Mouse (Mus musculus): ENCODE data around the gene Lrrk1.

The Lrrk1 gene

GRCm38 (mm10) chr7:66184026-66184425, 204.1 kb downstream of the Lrrk1 start:
- DNase-seq, result no peak

GRCm38 (mm10) chr7:66183404-66183803, 204.7 kb downstream of the Lrrk1 start:
- DNase-seq, result no peak

GRCm38 (mm10) chr7:66182075-66182715, 206.0 kb downstream of the Lrrk1 start:
- no peak for DNase-seq

- DNase-seq, result peak; percentile 39
Measured at GRCm38 (mm10) chr7:66180711-66181365, 207.3 kb downstream of the Lrrk1 start.

GRCm38 (mm10) chr7:66180260-66180659, 207.9 kb downstream of the Lrrk1 start:
- no peak for DNase-seq

- no peak for DNase-seq
Measured at GRCm38 (mm10) chr7:66179711-66180110, 208.4 kb downstream of the Lrrk1 start.

- DNase-seq, result peak; percentile 52
Measured at GRCm38 (mm10) chr7:66179120-66179581, 209.0 kb downstream of the Lrrk1 start.

- no peak for DNase-seq
Measured at GRCm38 (mm10) chr7:66178101-66178500, 210.0 kb downstream of the Lrrk1 start.

GRCm38 (mm10) chr7:66176929-66177328, 211.2 kb downstream of the Lrrk1 start:
- DNase-seq, result no peak
